Mouse (Mus musculus): ENCODE data around the gene Rasal2. TPM values are rescaled to one million over a fixed set of nuclear protein-coding genes. Genes with fewer than 3 reads are reported as not detected.

The Rasal2 gene
- polyA plus RNA-seq, 1 experiment from 2014 or later = 6.9 TPM

GRCm38 (mm10) chr1:157380694-157381093 lies 31.7 kb downstream of the Rasal2 start:
- H3K27ac ChIP-seq (ENCODE audit: low read length) = no peak overlapping the region

GRCm38 (mm10) chr1:157370397-157370796 lies 42.0 kb downstream of the Rasal2 start:
- ATAC-seq (ENCODE audit: low FRiP score, low TSS enrichment) = no peak
- H3K4me3 ChIP-seq (ENCODE audit: low read length) = no peak overlapping the region
- whole genome bisulfite sequencing = 91% methylated on average over 2 of the region's 2 CpGs
- no peaks in the 10 kb centered on the region for H3K9me3 ChIP-seq (ENCODE audit: low read length)
- no peaks in the 10 kb centered on the region for H3K36me3 ChIP-seq (ENCODE audit: insufficient read depth, low read length)
- H3K27me3 ChIP-seq (ENCODE audit: insufficient read depth, low read length) = no peaks in the 10 kb centered on the region
- no peaks in the 10 kb centered on the region for H3K4me1 ChIP-seq (ENCODE audit: insufficient read depth, low read length)
- H3K9ac ChIP-seq (replicated peaks; ENCODE audit: low read length) = no peak overlapping the region
- no peak overlapping the region for H3K27ac ChIP-seq (ENCODE audit: low read length)
- H3K4me2 ChIP-seq (replicated peaks; ENCODE audit: low read depth, low read length) = no peak overlapping the region

More at GRCm38 (mm10) chr1:157380694-157381093, 31.7 kb downstream of the Rasal2 start:
- Histone ChIP-seq H3K9me3 (ENCODE audit: low read length) (no peaks in the 10 kb centered on the region), H3K4me1 (ENCODE audit: insufficient read depth, low read length) (no peaks in the 10 kb centered on the region), H3K4me3 (ENCODE audit: low read length) (no peak overlapping the region), H3K4me2 (replicated peaks; ENCODE audit: low read depth, low read length) (no peak overlapping the region), H3K36me3 (ENCODE audit: insufficient read depth, low read length) (peaks cover 4% of the 10 kb centered on the region; the same call in 1 of the 2 replicates), H3K27me3 (ENCODE audit: insufficient read depth, low read length) (no peaks in the 10 kb centered on the region), H3K9ac (replicated peaks; ENCODE audit: low read length) (no peak overlapping the region)
- ATAC-seq (ENCODE audit: low FRiP score, low TSS enrichment) = no peak
- 58% methylated on average over 2 of the region's 2 CpGs for WGBS

- no peak overlapping the region for H3K4me3 ChIP-seq (ENCODE audit: low read length)
- H3K27me3 ChIP-seq (ENCODE audit: insufficient read depth, low read length) = no peaks in the 10 kb centered on the region
- no peak for ATAC-seq (ENCODE audit: low FRiP score, low TSS enrichment)
- no peak overlapping the region for H3K9ac ChIP-seq (replicated peaks; ENCODE audit: low read length)
- 74% methylated on average over 5 of the region's 5 CpGs for WGBS
- H3K36me3 ChIP-seq (ENCODE audit: insufficient read depth, low read length) = no peaks in the 10 kb centered on the region
- no peaks in the 10 kb centered on the region for H3K4me1 ChIP-seq (ENCODE audit: insufficient read depth, low read length)
- no peak overlapping the region for H3K4me2 ChIP-seq (replicated peaks; ENCODE audit: low read depth, low read length)
- no peak overlapping the region for H3K27ac ChIP-seq (ENCODE audit: low read length)
- H3K9me3 ChIP-seq (ENCODE audit: low read length) = no peaks in the 10 kb centered on the region
Measured at GRCm38 (mm10) chr1:157368316-157368715, 44.1 kb downstream of the Rasal2 start.

- Histone ChIP-seq H3K4me2 (replicated peaks; ENCODE audit: low read depth, low read length) (no peak overlapping the region), H3K36me3 (ENCODE audit: insufficient read depth, low read length) (no peaks in the 10 kb centered on the region), H3K27me3 (ENCODE audit: insufficient read depth, low read length) (no peaks in the 10 kb centered on the region), H3K9me3 (ENCODE audit: low read length) (no peaks in the 10 kb centered on the region), H3K27ac (ENCODE audit: low read length) (no peak overlapping the region), H3K4me3 (ENCODE audit: low read length) (no peak overlapping the region), H3K9ac (replicated peaks; ENCODE audit: low read length) (no peak overlapping the region), H3K4me1 (ENCODE audit: insufficient read depth, low read length) (no peaks in the 10 kb centered on the region)
- 73% methylated on average over 1 of the region's 1 CpGs for WGBS
- no peak for ATAC-seq (ENCODE audit: low FRiP score, low TSS enrichment)
Measured at GRCm38 (mm10) chr1:157346661-157347060, 65.7 kb downstream of the Rasal2 start.

GRCm38 (mm10) chr1:157343519-157343918 lies 68.9 kb downstream of the Rasal2 start:
- no peaks in the 10 kb centered on the region for H3K36me3 ChIP-seq (ENCODE audit: insufficient read depth, low read length)
- no peak overlapping the region for H3K27ac ChIP-seq (ENCODE audit: low read length)
- no peak overlapping the region for H3K4me3 ChIP-seq (ENCODE audit: low read length)
- no peak for ATAC-seq (ENCODE audit: low FRiP score, low TSS enrichment)
- no peaks in the 10 kb centered on the region for H3K9me3 ChIP-seq (ENCODE audit: low read length)
- H3K4me2 ChIP-seq (replicated peaks; ENCODE audit: low read depth, low read length) = no peak overlapping the region
- H3K4me1 ChIP-seq (ENCODE audit: insufficient read depth, low read length) = no peaks in the 10 kb centered on the region
- H3K9ac ChIP-seq (replicated peaks; ENCODE audit: low read length) = no peak overlapping the region
- H3K27me3 ChIP-seq (ENCODE audit: insufficient read depth, low read length) = no peaks in the 10 kb centered on the region

GRCm38 (mm10) chr1:157334834-157335233 lies 77.6 kb downstream of the Rasal2 start:
- Histone ChIP-seq H3K4me2 (replicated peaks; ENCODE audit: low read depth, low read length) (no peak overlapping the region), H3K36me3 (ENCODE audit: insufficient read depth, low read length) (no peaks in the 10 kb centered on the region), H3K4me3 (ENCODE audit: low read length) (no peak overlapping the region), H3K27ac (ENCODE audit: low read length) (no peak overlapping the region), H3K4me1 (ENCODE audit: insufficient read depth, low read length) (no peaks in the 10 kb centered on the region), H3K27me3 (ENCODE audit: insufficient read depth, low read length) (no peaks in the 10 kb centered on the region), H3K9ac (replicated peaks; ENCODE audit: low read length) (no peak overlapping the region), H3K9me3 (ENCODE audit: low read length) (no peaks in the 10 kb centered on the region)
- no peak for ATAC-seq (ENCODE audit: low FRiP score, low TSS enrichment)
- 78% methylated on average over 3 of the region's 3 CpGs for WGBS

- Histone ChIP-seq H3K9me3 (ENCODE audit: low read length) (no peaks in the 10 kb centered on the region), H3K4me3 (ENCODE audit: low read length) (no peak overlapping the region), H3K9ac (replicated peaks; ENCODE audit: low read length) (no peak overlapping the region), H3K4me2 (replicated peaks; ENCODE audit: low read depth, low read length) (no peak overlapping the region), H3K36me3 (ENCODE audit: insufficient read depth, low read length) (no peaks in the 10 kb centered on the region), H3K27me3 (ENCODE audit: insufficient read depth, low read length) (no peaks in the 10 kb centered on the region), H3K4me1 (ENCODE audit: insufficient read depth, low read length) (no peaks in the 10 kb centered on the region), H3K27ac (ENCODE audit: low read length) (no peak overlapping the region)
- ATAC-seq (ENCODE audit: low FRiP score, low TSS enrichment) = no peak
Measured at GRCm38 (mm10) chr1:157328068-157328467, 84.3 kb downstream of the Rasal2 start.

- H3K4me3 ChIP-seq (ENCODE audit: low read length) = no peak overlapping the region
- no peak overlapping the region for H3K27ac ChIP-seq (ENCODE audit: low read length)
- no peak overlapping the region for H3K9ac ChIP-seq (replicated peaks; ENCODE audit: low read length)
- no peaks in the 10 kb centered on the region for H3K4me1 ChIP-seq (ENCODE audit: insufficient read depth, low read length)
- no peaks in the 10 kb centered on the region for H3K9me3 ChIP-seq (ENCODE audit: low read length)
- no peak for ATAC-seq (ENCODE audit: low FRiP score, low TSS enrichment)
- H3K36me3 ChIP-seq (ENCODE audit: insufficient read depth, low read length) = no peaks in the 10 kb centered on the region
- no peaks in the 10 kb centered on the region for H3K27me3 ChIP-seq (ENCODE audit: insufficient read depth, low read length)
- H3K4me2 ChIP-seq (replicated peaks; ENCODE audit: low read depth, low read length) = no peak overlapping the region
- WGBS = 93% methylated on average over 1 of the region's 1 CpGs
Measured at GRCm38 (mm10) chr1:157323091-157323490, 89.3 kb downstream of the Rasal2 start.

- H3K4me3 ChIP-seq (ENCODE audit: low read length) = no peak overlapping the region
- H3K27ac ChIP-seq (ENCODE audit: low read length) = no peak overlapping the region
- no peaks in the 10 kb centered on the region for H3K9me3 ChIP-seq (ENCODE audit: low read length)
- 90% methylated on average over 4 of the region's 4 CpGs for WGBS
- no peaks in the 10 kb centered on the region for H3K4me1 ChIP-seq (ENCODE audit: insufficient read depth, low read length)
- H3K27me3 ChIP-seq (ENCODE audit: insufficient read depth, low read length) = no peaks in the 10 kb centered on the region
- H3K4me2 ChIP-seq (replicated peaks; ENCODE audit: low read depth, low read length) = no peak overlapping the region
- no peaks in the 10 kb centered on the region for H3K36me3 ChIP-seq (ENCODE audit: insufficient read depth, low read length)
- no peak for ATAC-seq (ENCODE audit: low FRiP score, low TSS enrichment)
- no peak overlapping the region for H3K9ac ChIP-seq (replicated peaks; ENCODE audit: low read length)
Measured at GRCm38 (mm10) chr1:157318896-157319295, 93.5 kb downstream of the Rasal2 start.

- H3K27ac ChIP-seq (ENCODE audit: low read length) = no peak overlapping the region
- H3K27me3 ChIP-seq (ENCODE audit: insufficient read depth, low read length) = no peaks in the 10 kb centered on the region
- H3K36me3 ChIP-seq (ENCODE audit: insufficient read depth, low read length) = no peaks in the 10 kb centered on the region
- no peaks in the 10 kb centered on the region for H3K9me3 ChIP-seq (ENCODE audit: low read length)
- ATAC-seq (ENCODE audit: low FRiP score, low TSS enrichment) = no peak
- H3K4me1 ChIP-seq (ENCODE audit: insufficient read depth, low read length) = no peaks in the 10 kb centered on the region
- 75% methylated on average over 1 of the region's 1 CpGs for WGBS
- H3K4me3 ChIP-seq (ENCODE audit: low read length) = no peak overlapping the region
- H3K9ac ChIP-seq (replicated peaks; ENCODE audit: low read length) = no peak overlapping the region
- H3K4me2 ChIP-seq (replicated peaks; ENCODE audit: low read depth, low read length) = no peak overlapping the region
Measured at GRCm38 (mm10) chr1:157301266-157301665, 111.1 kb downstream of the Rasal2 start.

- no peak overlapping the region for H3K9ac ChIP-seq (replicated peaks; ENCODE audit: low read length)
- no peak for ATAC-seq (ENCODE audit: low FRiP score, low TSS enrichment)
- H3K4me3 ChIP-seq (ENCODE audit: low read length) = no peak overlapping the region
- H3K4me2 ChIP-seq (replicated peaks; ENCODE audit: low read depth, low read length) = no peak overlapping the region
- WGBS = 76% methylated on average over 2 of the region's 2 CpGs
- H3K4me1 ChIP-seq (ENCODE audit: insufficient read depth, low read length) = no peaks in the 10 kb centered on the region
- no peaks in the 10 kb centered on the region for H3K36me3 ChIP-seq (ENCODE audit: insufficient read depth, low read length)
- no peaks in the 10 kb centered on the region for H3K9me3 ChIP-seq (ENCODE audit: low read length)
- H3K27me3 ChIP-seq (ENCODE audit: insufficient read depth, low read length) = no peaks in the 10 kb centered on the region
- H3K27ac ChIP-seq (ENCODE audit: low read length) = no peak overlapping the region
Measured at GRCm38 (mm10) chr1:157299559-157299958, 112.8 kb downstream of the Rasal2 start.

Data from kidney, embryonic 16.5 days (tissue).